Mouse (Mus musculus) right cerebral cortex, adult 2 months (tissue): ENCODE results near the gene Rcan1.

ENCODE experiments used
- DNase-seq, 2 experiments: peaks; one replicate each; pipeline ENCODE4 v3.0.0; 2021 to 2022; ENCODE audit warnings: low spot score in 2 of 2

Gene Rcan1

GRCm38 (mm10) chr16:92399490-92400458 is 70.9 kb downstream of the Rcan1 start:
- DNase-seq = peak; percentile 77 to 82

- no peak for DNase-seq
Measured at GRCm38 (mm10) chr16:92398574-92399118, 72.0 kb downstream of the Rcan1 start.

- DNase-seq = no peak
Measured at GRCm38 (mm10) chr16:92397745-92398573, 72.7 kb downstream of the Rcan1 start.

GRCm38 (mm10) chr16:92393732-92394131 is 76.9 kb downstream of the Rcan1 start:
- DNase-seq = no peak

GRCm38 (mm10) chr16:92387692-92388091 is 83.0 kb downstream of the Rcan1 start:
- no peak for DNase-seq

- DNase-seq = peak; percentile 52 to 57
Measured at GRCm38 (mm10) chr16:92385062-92385461, 85.6 kb downstream of the Rcan1 start.

GRCm38 (mm10) chr16:92383412-92383811 is 87.3 kb downstream of the Rcan1 start:
- no peak for DNase-seq

GRCm38 (mm10) chr16:92382508-92382907 is 88.2 kb downstream of the Rcan1 start:
- peak; percentile 67 to 71 for DNase-seq

GRCm38 (mm10) chr16:92381092-92381491 is 89.6 kb downstream of the Rcan1 start:
- DNase-seq = no peak

- no peak for DNase-seq
Measured at GRCm38 (mm10) chr16:92376976-92377375, 93.7 kb downstream of the Rcan1 start.

GRCm38 (mm10) chr16:92371623-92372022 is 99.0 kb downstream of the Rcan1 start:
- no peak for DNase-seq

- DNase-seq = no peak
Measured at GRCm38 (mm10) chr16:92369260-92369659, 101.4 kb downstream of the Rcan1 start.

- DNase-seq = no peak
Measured at GRCm38 (mm10) chr16:92365477-92365876, 105.2 kb downstream of the Rcan1 start.

- DNase-seq = no peak
Measured at GRCm38 (mm10) chr16:92360711-92361110, 110.0 kb downstream of the Rcan1 start.

GRCm38 (mm10) chr16:92359229-92359628 is 111.4 kb downstream of the Rcan1 start, which contains the start of gene Kcne1:
TSS of gene Kcne1 (minus strand) at chr16:92359468.
- DNase-seq = no peak

- DNase-seq = no peak
Measured at GRCm38 (mm10) chr16:92358734-92359133, 111.9 kb downstream of the Rcan1 start.

- DNase-seq = no peak
Measured at GRCm38 (mm10) chr16:92357566-92357965, 113.1 kb downstream of the Rcan1 start.

- no peak for DNase-seq
Measured at GRCm38 (mm10) chr16:92357023-92357422, 113.6 kb downstream of the Rcan1 start.

GRCm38 (mm10) chr16:92355982-92356381 is 114.7 kb downstream of the Rcan1 start:
- DNase-seq = no peak

- no peak for DNase-seq
Measured at GRCm38 (mm10) chr16:92355366-92355765, 115.3 kb downstream of the Rcan1 start.

- DNase-seq = no peak
Measured at GRCm38 (mm10) chr16:92353897-92354296, 116.8 kb downstream of the Rcan1 start.

GRCm38 (mm10) chr16:92353295-92353694 is 117.4 kb downstream of the Rcan1 start:
- DNase-seq = no peak
